Mouse (Mus musculus) spleen, adult 2 months (tissue): ENCODE data around the gene Asphd2.

Source experiments
- CTCF ChIP-seq: fragments of 200-500 bp; IDR thresholded peaks from 2 replicates; pipeline ENCODE4 v1.5.1; 2011; ENCODE audit warnings: mild to moderate bottlenecking, inconsistent platforms; ENCODE audit not compliant: insufficient read depth, insufficient read length, insufficient replicate concordance; ENCODE audit errors: extremely low read depth
- POLR2A ChIP-seq: fragments of 200-500 bp; IDR thresholded peaks from 2 replicates; pipeline ENCODE4 v1.6.1; 2011; ENCODE audit warnings: low read depth, low read length, inconsistent platforms

- no peak for TF ChIP-seq CTCF
- TF ChIP-seq POLR2A, result no peak
Observed at GRCm38 (mm10) chr5:112371933-112372332, 22.7 kb downstream of the Asphd2 start.
